Mouse (Mus musculus) embryonic facial prominence, embryonic 14.5 days (tissue): ENCODE measurements around the gene Gm438. TPM values are rescaled to one million over a fixed set of nuclear protein-coding genes. Genes with fewer than 3 reads are reported as not detected.
"Not testable (repeated sequence)": the region's sequence is repeated elsewhere in the genome, so short reads cannot be mapped to it uniquely, and the experiment has no call there.

Experiments
- ATAC-seq: fragments of 200-750 bp; cut with Nextera tagmentation; 2 replicates; pipeline ENCODE4 v1.8.0; 2017; ENCODE audit warnings: low read depth, moderate number of reproducible peaks, moderate TSS enrichment
- DNase-seq: peaks from one replicate; pipeline ENCODE4 v3.0.0-alpha.2; 2015; ENCODE audit warnings: low spot score
- H3K27ac ChIP-seq: fragments of 300-500 bp; sonication (generic); replicated peaks from 2 replicates; pipeline ENCODE4 v1.5.1; 2014; ENCODE audit warnings: low read depth, mild to moderate bottlenecking, low read length, moderate library complexity
- H3K27me3 ChIP-seq: fragments of 300-500 bp; sonication (generic); replicated peaks from 2 replicates; pipeline ENCODE4 v1.6.1; 2014; ENCODE audit warnings: low read length; ENCODE audit not compliant: control insufficient read depth, insufficient read depth
- H3K36me3 ChIP-seq: fragments of 300-500 bp; sonication (generic); 2 replicates; pipeline ENCODE4 v1.6.1; 2014; ENCODE audit warnings: low read length, mixed read lengths; ENCODE audit not compliant: control insufficient read depth, insufficient read depth
- H3K4me1 ChIP-seq: fragments of 300-500 bp; sonication (generic); 2 replicates; pipeline ENCODE4 v1.6.1; 2014; ENCODE audit warnings: antibody characterized with exemption, low read length; ENCODE audit not compliant: control insufficient read depth, insufficient read depth
- H3K4me2 ChIP-seq: fragments of 300-500 bp; sonication (generic); 2 replicates; pipeline ENCODE4 v1.6.1; 2014; ENCODE audit warnings: low read depth, mild to moderate bottlenecking, low read length, moderate library complexity, mixed read lengths
- H3K4me3 ChIP-seq: fragments of 300-500 bp; sonication (generic); 2 replicates; pipeline ENCODE4 v1.5.1; 2014; ENCODE audit warnings: low read depth, mild to moderate bottlenecking, low read length
- H3K9ac ChIP-seq: fragments of 300-500 bp; sonication (generic); 2 replicates; pipeline ENCODE4 v1.6.1; 2014; ENCODE audit warnings: low read depth, mild to moderate bottlenecking, low read length, moderate library complexity, mixed read lengths
- H3K9me3 ChIP-seq: fragments of 300-500 bp; sonication (generic); 2 replicates; pipeline ENCODE4 v1.6.1; 2016; ENCODE audit warnings: low read length; ENCODE audit not compliant: control insufficient read depth
- WGBS: fragments of 180-500 bp; shearing (Covaris S2); extraction: QIAGEN DNeasy Blood & Tissue Kit; methylation state at CpG from one replicate; pipeline ENCODE4 v1.1.7; 2014; 5-methylcytosine and 5-hydroxymethylcytosine counted together
- polyA plus RNA-seq: library from polyadenylated mRNA; unstranded; fragments of >200 nt; fragmentation: Nextera tagmentation; extraction: Ambion mirVana; gene quantifications from 2 replicates; pipeline ENCODE4 v1.2.1, GENCODE M21; 2014

Gene Gm438
- polyA plus RNA-seq, result not detected in 2 replicates

DNA sequence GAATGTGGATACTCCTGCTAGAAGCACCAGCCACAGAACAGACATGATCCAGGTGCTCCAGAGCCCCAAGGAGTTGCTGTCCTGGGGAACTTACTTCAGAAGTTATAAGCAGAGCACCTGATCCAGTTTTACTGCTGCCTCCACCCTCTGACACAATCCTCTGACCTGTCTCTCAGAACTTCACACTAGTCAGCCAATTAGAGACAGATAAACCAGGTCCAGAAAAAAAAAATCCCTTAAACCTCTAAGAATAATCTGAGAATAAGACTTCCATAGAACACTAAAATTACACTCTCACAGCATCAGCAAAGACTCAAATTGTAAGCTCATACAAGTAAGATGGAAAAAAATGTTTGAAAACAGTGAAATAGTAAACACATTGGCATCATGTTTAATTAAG is at the start of gene Gm438:
Gm438 (minus strand) TSS at position 101 of the 400 bp plus-strand sequence.
- H3K4me3 ChIP-seq, result no peak within 1 kb of the TSS
- no peak within 1 kb of the TSS for H3K4me2 ChIP-seq
- H3K36me3 ChIP-seq, result no peaks in the 10 kb centered on the region
- no peaks in the 10 kb centered on the region for H3K4me1 ChIP-seq
- H3K9me3 ChIP-seq, result no peaks in the 10 kb centered on the region
- H3K9ac ChIP-seq, result no peak within 1 kb of the TSS
- no peak within 1 kb of the TSS for H3K27ac ChIP-seq
- DNase-seq (no peak), ATAC-seq (no peak)
- no peaks in the 10 kb centered on the region for H3K27me3 ChIP-seq

DNA sequence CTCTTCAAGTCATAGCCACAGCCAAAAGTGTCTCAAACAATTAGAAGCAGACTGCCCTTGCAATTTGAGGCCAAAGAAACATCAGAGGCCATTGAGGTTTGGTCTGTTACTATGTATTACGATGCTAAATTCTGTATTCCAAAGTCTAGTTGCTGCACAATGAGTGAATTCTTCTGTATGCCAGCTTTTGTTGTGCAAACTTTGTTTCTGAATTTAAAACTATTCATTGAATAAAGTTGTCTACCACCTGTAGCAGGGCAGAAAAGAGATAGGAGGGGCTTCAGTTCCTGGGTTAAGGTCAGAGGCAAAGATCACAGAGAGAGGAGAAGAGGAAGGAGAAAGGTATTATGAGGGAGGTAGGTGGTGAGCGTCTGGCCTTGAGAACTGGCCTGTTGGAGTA is 38.3 kb upstream of the Gm438 start:
- 80% methylated on average over 2 of the region's 2 CpGs for WGBS
- H3K27me3 ChIP-seq, result no peaks in the 10 kb centered on the region
- H3K9ac ChIP-seq, result no peak overlapping the region
- no peak overlapping the region for H3K4me2 ChIP-seq
- no peak overlapping the region for H3K27ac ChIP-seq
- ATAC-seq (no peak), DNase-seq (no peak)
- H3K36me3 ChIP-seq, result no peaks in the 10 kb centered on the region
- H3K4me1 ChIP-seq, result no peaks in the 10 kb centered on the region
- 0 out of 2 replicates have a peak, but pooled peaks cover 4% of the 10 kb centered on the region for H3K9me3 ChIP-seq
- no peak overlapping the region for H3K4me3 ChIP-seq

DNA sequence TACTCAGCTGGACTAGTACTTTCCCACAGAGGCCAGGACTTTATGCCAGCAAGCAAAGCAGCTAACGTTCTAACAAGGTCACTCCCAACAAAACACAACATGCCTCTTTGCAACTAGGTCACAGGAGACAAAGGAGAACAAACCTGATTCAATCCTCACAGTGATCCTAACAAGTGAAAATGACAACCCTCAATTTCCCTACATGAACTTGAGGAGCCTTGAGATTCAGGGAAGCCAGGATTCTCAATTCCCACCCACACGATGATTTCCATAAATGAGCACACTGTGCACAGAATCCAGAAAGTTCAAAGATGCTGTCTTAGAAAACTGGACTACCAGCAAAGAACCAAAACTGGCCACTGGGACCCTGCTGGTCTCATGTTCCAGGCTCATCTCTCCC is 37.6 kb upstream of the Gm438 start:
- 90% methylated on average over 2 of the region's 2 CpGs for WGBS
- Histone ChIP-seq H3K9me3 (0 out of 2 replicates have a peak, but pooled peaks cover 4% of the 10 kb centered on the region), H3K9ac (no peak overlapping the region), H3K27me3 (no peaks in the 10 kb centered on the region), H3K4me1 (no peaks in the 10 kb centered on the region), H3K4me2 (no peak overlapping the region), H3K36me3 (no peaks in the 10 kb centered on the region), H3K27ac (no peak overlapping the region), H3K4me3 (no peak overlapping the region)
- DNase-seq (no peak), ATAC-seq (no peak)

- not testable (repeated sequence) for ATAC-seq, H3K9me3 ChIP-seq, H3K9ac ChIP-seq, H3K4me2 ChIP-seq, H3K4me3 ChIP-seq, H3K27ac ChIP-seq, H3K4me1 ChIP-seq, DNase-seq, H3K36me3 ChIP-seq, H3K27me3 ChIP-seq
- 36% methylated on average over 5 of the region's 5 CpGs for WGBS
These were observed 20.8 kb upstream of the Gm438 start for GRCm38 (mm10) chr4:144807135-144807534.

- no peak overlapping the region for H3K27ac ChIP-seq
- no peak overlapping the region for H3K4me2 ChIP-seq
- DNase-seq (no peak), ATAC-seq (no peak)
- H3K4me3 ChIP-seq, result no peak overlapping the region
- H3K9me3 ChIP-seq, result no peaks in the 10 kb centered on the region
- H3K4me1 ChIP-seq, result no peaks in the 10 kb centered on the region
- WGBS, result 74% methylated on average over 3 of the region's 3 CpGs
- no peaks in the 10 kb centered on the region for H3K27me3 ChIP-seq
- H3K36me3 ChIP-seq, result no peaks in the 10 kb centered on the region
- no peak overlapping the region for H3K9ac ChIP-seq
These were observed 17.2 kb upstream of the Gm438 start for GRCm38 (mm10) chr4:144803633-144804032.

- peak; percentile 66 for DNase-seq
- Histone ChIP-seq H3K4me3 (no peak overlapping the region), H3K36me3 (no peaks in the 10 kb centered on the region), H3K4me2 (no peak overlapping the region), H3K9ac (no peak overlapping the region), H3K27ac (no peak overlapping the region), H3K9me3 (no peaks in the 10 kb centered on the region), H3K27me3 (no peaks in the 10 kb centered on the region), H3K4me1 (no peaks in the 10 kb centered on the region)
- ATAC-seq, result peak; percentile 67; the same call in 1 of the 2 replicates
- 50% methylated on average over 1 of the region's 1 CpGs for WGBS
These were observed 3.8 kb upstream of the Gm438 start for GRCm38 (mm10) chr4:144790141-144790540.

- H3K4me1 ChIP-seq, result no peaks in the 10 kb centered on the region
- no peak overlapping the region for H3K27ac ChIP-seq
- 76% methylated on average over 3 of the region's 3 CpGs for WGBS
- no peak overlapping the region for H3K4me3 ChIP-seq
- DNase-seq (no peak), ATAC-seq (no peak)
- H3K4me2 ChIP-seq, result no peak overlapping the region
- H3K27me3 ChIP-seq, result no peaks in the 10 kb centered on the region
- H3K9me3 ChIP-seq, result no peaks in the 10 kb centered on the region
- H3K9ac ChIP-seq, result no peak overlapping the region
- no peaks in the 10 kb centered on the region for H3K36me3 ChIP-seq
These were observed 3.7 kb downstream of the Gm438 start for GRCm38 (mm10) chr4:144782476-144783197.

GRCm38 (mm10) chr4:144765722-144766121 is 20.7 kb downstream of the Gm438 start:
- H3K27ac ChIP-seq, result no peak overlapping the region
- no peaks in the 10 kb centered on the region for H3K4me1 ChIP-seq
- 38% methylated on average over 2 of the region's 2 CpGs for WGBS
- H3K27me3 ChIP-seq, result no peaks in the 10 kb centered on the region
- no peak overlapping the region for H3K4me3 ChIP-seq
- H3K9ac ChIP-seq, result no peak overlapping the region
- ATAC-seq, result no peak
- no peaks in the 10 kb centered on the region for H3K9me3 ChIP-seq
- no peaks in the 10 kb centered on the region for H3K36me3 ChIP-seq
- DNase-seq, result peak; percentile 55
- H3K4me2 ChIP-seq, result no peak overlapping the region

GRCm38 (mm10) chr4:144749139-144749538 is 37.2 kb downstream of the Gm438 start:
- ATAC-seq (no peak), DNase-seq (peak; percentile 3)
- Histone ChIP-seq H3K36me3 (no peaks in the 10 kb centered on the region), H3K9me3 (no peaks in the 10 kb centered on the region), H3K4me2 (no peak overlapping the region), H3K9ac (no peak overlapping the region), H3K27me3 (no peaks in the 10 kb centered on the region), H3K27ac (no peak overlapping the region), H3K4me1 (no peaks in the 10 kb centered on the region), H3K4me3 (no peak overlapping the region)
- WGBS, result 52% methylated on average over 1 of the region's 1 CpGs
